Mouse (Mus musculus) layer of hippocampus, adult 2 months (tissue): Measurements from ENCODE around the gene Smarcd3. TPM values are rescaled to one million over a fixed set of nuclear protein-coding genes. Genes with fewer than 3 reads are reported as not detected.
A peak's percentile ranks its signal among the peaks of the same experiment; 100 is the strongest.

Source experiments
- DNase-seq, 2 experiments: peaks; one replicate each; pipeline ENCODE4 v3.0.0; 2022; ENCODE audit warnings: low spot score in 2 of 2
- H3K27ac ChIP-seq: fragments of 200-600 bp; 2 replicates; pipeline ENCODE4 v1.8.1; 2022
- H3K4me3 ChIP-seq: fragments of 200-600 bp; 2 replicates; pipeline ENCODE4 v1.8.1; 2022; ENCODE audit warnings: mild to moderate bottlenecking
- CTCF ChIP-seq: fragments of 200-600 bp; conservative IDR thresholded peaks from 2 replicates; pipeline ENCODE4 v1.8.1; 2022; ENCODE audit warnings: antibody characterized with exemption, mild to moderate bottlenecking, moderate library complexity
- total RNA-seq, 2 experiments: library from RNA; stranded (reverse); gene quantifications; 2 replicates each; pipeline ENCODE4 v1.2.3; 2021

Smarcd3 gene
- total RNA-seq, 2 experiments from 2014 or later: 88.7 to 90.9 TPM

DNA sequence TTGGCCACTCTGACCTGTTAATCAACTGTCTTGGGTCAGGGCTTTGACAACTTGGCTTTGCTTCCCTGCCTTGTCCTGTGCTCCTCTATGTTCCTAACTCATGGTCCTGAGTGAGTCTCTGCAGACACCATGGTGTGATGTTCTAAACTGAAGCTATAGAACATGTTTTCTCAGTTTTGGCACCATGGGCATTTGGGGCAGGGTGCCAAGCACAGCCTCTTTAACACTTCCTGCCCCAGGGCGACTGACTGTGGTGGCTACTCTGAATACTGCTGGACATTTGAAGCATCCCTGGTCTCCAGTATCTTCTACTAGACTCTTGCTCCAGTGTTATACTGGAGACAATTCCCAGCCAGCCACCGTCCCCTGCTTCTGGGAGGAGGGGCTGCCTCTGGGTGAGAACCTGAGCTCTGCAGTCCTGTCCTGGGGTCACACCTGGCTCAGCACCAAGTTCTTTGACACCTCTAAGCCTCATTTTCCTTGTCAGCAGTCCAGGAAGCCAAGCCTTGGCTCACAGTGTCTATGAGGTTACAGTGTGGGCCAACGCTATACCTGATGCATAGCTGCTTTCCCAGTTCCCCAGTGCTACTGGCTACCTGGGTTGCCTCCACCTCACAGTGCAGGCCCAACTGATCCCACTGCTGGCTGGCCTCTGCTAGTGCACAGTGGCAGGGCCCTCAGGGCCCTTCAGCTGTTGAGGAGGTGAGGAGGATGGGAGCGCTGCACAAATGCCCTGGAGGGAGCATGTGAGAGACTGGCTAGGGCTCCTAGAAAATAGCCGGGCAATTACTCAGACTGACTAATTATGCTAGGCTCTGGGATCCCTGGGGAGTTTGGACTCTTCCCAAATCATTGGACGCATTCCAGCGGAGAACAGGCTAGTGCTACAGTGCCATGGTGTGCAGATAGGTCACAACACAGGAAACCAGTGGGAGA, 12.6 kb downstream of the Smarcd3 start:
- peak overlapping the region; percentile 10; the same call in 1 of the 2 replicates for H3K27ac ChIP-seq
- TF ChIP-seq CTCF: no peak
- H3K4me3 ChIP-seq: no peak overlapping the region
- no peak for DNase-seq

GRCm38 (mm10) chr5:24609388-24609787, 14.8 kb downstream of the Smarcd3 start:
- Histone ChIP-seq H3K4me3 (no peak overlapping the region), H3K27ac (no peak overlapping the region)
- no peak for TF ChIP-seq CTCF
- DNase-seq: no peak

GRCm38 (mm10) chr5:24605980-24606665, 18.1 kb downstream of the Smarcd3 start:
- Histone ChIP-seq H3K27ac (peak overlapping the region; percentile 57; the same call in 1 of the 2 replicates), H3K4me3 (no peak overlapping the region; the same call in 1 of the 2 replicates)
- TF ChIP-seq CTCF: peak; percentile 20; the same call in 1 of the 2 replicates
- no peak for DNase-seq

GRCm38 (mm10) chr5:24605321-24605979, 18.8 kb downstream of the Smarcd3 start:
- H3K27ac ChIP-seq: peak overlapping the region; percentile 92
- peak overlapping the region; percentile 58 for H3K4me3 ChIP-seq
- no peak for TF ChIP-seq CTCF
- no peak for DNase-seq

GRCm38 (mm10) chr5:24604656-24605100, 19.5 kb downstream of the Smarcd3 start:
- peak overlapping the region; percentile 58 for H3K4me3 ChIP-seq
- TF ChIP-seq CTCF: peak; percentile 52
- peak overlapping the region; percentile 92 for H3K27ac ChIP-seq
- peak; percentile 73 to 78 for DNase-seq

DNA sequence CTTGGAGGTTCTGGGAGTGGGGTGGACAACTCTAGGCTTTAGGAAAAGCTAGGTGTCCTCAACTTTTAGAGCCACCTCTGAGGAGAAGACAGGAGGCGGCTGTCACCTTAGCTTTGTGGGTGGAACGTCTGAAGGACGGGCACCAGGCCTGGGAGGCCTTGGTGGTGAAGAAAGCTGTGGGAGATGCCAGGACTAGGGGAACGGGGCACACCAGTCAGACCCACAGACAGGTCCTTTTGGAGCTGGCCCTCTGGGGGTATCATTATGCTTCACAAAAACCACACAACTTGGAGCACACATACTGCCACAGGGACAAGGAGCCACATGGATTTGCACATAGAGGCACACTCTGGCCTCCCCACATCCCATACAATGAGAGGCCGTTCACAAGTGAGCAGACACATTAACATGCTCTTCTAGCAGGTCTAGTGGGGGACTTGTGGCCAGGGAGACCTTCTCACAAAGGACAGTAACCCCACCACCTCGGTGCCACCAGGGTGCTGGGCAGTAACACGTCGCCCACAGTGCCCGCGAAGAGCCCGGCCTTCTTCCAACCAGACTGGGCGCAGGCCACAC, 20.0 kb downstream of the Smarcd3 start:
- Histone ChIP-seq H3K4me3 (peak overlapping the region; percentile 58), H3K27ac (peak overlapping the region; percentile 92)

GRCm38 (mm10) chr5:24603431-24604010, 20.7 kb downstream of the Smarcd3 start:
- DNase-seq: no peak

More for the DNA sequence above, 20.0 kb downstream of the Smarcd3 start:
- DNase-seq: no peak
- TF ChIP-seq CTCF: no peak

GRCm38 (mm10) chr5:24602751-24603343, 21.4 kb downstream of the Smarcd3 start:
- H3K4me3 ChIP-seq: peak overlapping the region; percentile 64
- TF ChIP-seq CTCF: no peak
- DNase-seq: no peak
- peak overlapping the region; percentile 92 for H3K27ac ChIP-seq

More at GRCm38 (mm10) chr5:24603431-24604010, 20.7 kb downstream of the Smarcd3 start:
- Histone ChIP-seq H3K4me3 (no peak overlapping the region; the same call in 1 of the 2 replicates), H3K27ac (peak overlapping the region; percentile 92)
- no peak for TF ChIP-seq CTCF

GRCm38 (mm10) chr5:24601911-24602750, 22.1 kb downstream of the Smarcd3 start:
- H3K4me3 ChIP-seq: peak overlapping the region; percentile 64
- H3K27ac ChIP-seq: peak overlapping the region; percentile 92
- TF ChIP-seq CTCF: no peak
- no peak for DNase-seq

GRCm38 (mm10) chr5:24601071-24601835, 23.0 kb downstream of the Smarcd3 start:
- DNase-seq: no peak
- H3K4me3 ChIP-seq: peak overlapping the region; percentile 64
- peak overlapping the region; percentile 92 for H3K27ac ChIP-seq
- TF ChIP-seq CTCF: no peak
